In genomic region chr17:88636076-88636475, GRCm38 (mm10) we compare ENCODE assay signal across 26 mouse cellular contexts. TPM values are rescaled to one million over a fixed set of nuclear protein-coding genes. Genes with fewer than 3 reads are reported as not detected.
DNase-seq lines count a peak whose midpoint lies in the region; ATAC-seq lines count a peak whose summit lies in the region.
"Had no signal": no experiment of that assay in that cellular context is flagged by ENCODE, and none has a peak within 500 bp of the region (broad histone marks: within the 10 kb centered on the region; RNA-seq: fewer than 3 reads in every experiment).

No protein-coding gene starts in this region.

- H3K27ac ChIP-seq in forebrain, embryonic 11.5 days (ENCODE audit: low read depth, low read length) = no peak overlapping the region
- no peak overlapping the region for H3K27ac ChIP-seq in forebrain, embryonic 12.5 days
- no peak overlapping the region for H3K27ac ChIP-seq in midbrain, embryonic 11.5 days (ENCODE audit: low read depth, low read length)
- H3K27ac ChIP-seq in midbrain, embryonic 13.5 days = no peak overlapping the region
- peak overlapping the region; percentile 32 for H3K27ac ChIP-seq in brown adipose tissue, adult 24 weeks (replicated peaks; ENCODE audit: low read depth, low read length)
- H3K27ac ChIP-seq: embryonic facial prominence, embryonic 12.5 days; heart, adult 2 months; heart, embryonic 10.5 days; heart, embryonic 13.5 days; hindbrain, embryonic 14.5 days had no signal

- no peak for ATAC-seq in forebrain, embryonic 11.5 days (replicated peaks; ENCODE audit: low FRiP score)
- ATAC-seq in forebrain, embryonic 12.5 days (ENCODE audit: low FRiP score) = no peak
- no peak for ATAC-seq in midbrain, embryonic 11.5 days (ENCODE audit: low FRiP score)
- ATAC-seq in midbrain, embryonic 13.5 days = no peak
- ATAC-seq: forebrain, embryonic 14.5 days; forebrain, postnatal 0 days; hindbrain, postnatal 0 days; inflammation-experienced regulatory T-cells, adult 6 months; intestine, embryonic 16.5 days had no signal

- 87% methylated on average over 14 of the region's 14 CpGs for WGBS in forebrain, embryonic 11.5 days
- 87% methylated on average over 14 of the region's 14 CpGs for WGBS in forebrain, embryonic 12.5 days
- WGBS in midbrain, embryonic 11.5 days = 90% methylated on average over 14 of the region's 14 CpGs
- WGBS in midbrain, embryonic 13.5 days = 84% methylated on average over 14 of the region's 14 CpGs

- H3K4me1 ChIP-seq in forebrain, embryonic 11.5 days (replicated peaks; ENCODE audit: control insufficient read depth, insufficient read depth, low read length) = no peaks in the 10 kb centered on the region
- peaks cover 5% of the 10 kb centered on the region; the same call in 1 of the 2 replicates for H3K4me1 ChIP-seq in forebrain, embryonic 12.5 days
- H3K4me1 ChIP-seq in midbrain, embryonic 11.5 days (ENCODE audit: control insufficient read depth, insufficient read depth, low read length) = 0 out of 2 replicates have a peak, but pooled peaks cover 2% of the 10 kb centered on the region
- no peaks in the 10 kb centered on the region for H3K4me1 ChIP-seq in midbrain, embryonic 13.5 days (replicated peaks)
- H3K4me1 ChIP-seq in brown adipose tissue, adult 24 weeks (ENCODE audit: control insufficient read depth, insufficient read depth, insufficient read length, low read length) = peaks cover 3% of the 10 kb centered on the region; the same call in 1 of the 2 replicates

- no peak overlapping the region for H3K4me2 ChIP-seq in forebrain, embryonic 11.5 days (ENCODE audit: low read depth, low read length, severe bottlenecking)
- H3K4me2 ChIP-seq in forebrain, embryonic 12.5 days = no peak overlapping the region
- no peak overlapping the region for H3K4me2 ChIP-seq in midbrain, embryonic 11.5 days
- H3K4me2 ChIP-seq in midbrain, embryonic 13.5 days (replicated peaks) = no peak overlapping the region
- H3K4me2 ChIP-seq: embryonic facial prominence, embryonic 12.5 days; heart, embryonic 13.5 days; hindbrain, embryonic 14.5 days had no signal

- no peaks in the 10 kb centered on the region; the same call in 1 of the 2 replicates for H3K36me3 ChIP-seq in forebrain, embryonic 11.5 days (ENCODE audit: control insufficient read depth, insufficient read depth, low read length)
- H3K36me3 ChIP-seq in forebrain, embryonic 12.5 days (replicated peaks) = no peaks in the 10 kb centered on the region
- no peaks in the 10 kb centered on the region for H3K36me3 ChIP-seq in midbrain, embryonic 11.5 days (ENCODE audit: control insufficient read depth, insufficient read depth, low read length)
- H3K36me3 ChIP-seq in midbrain, embryonic 13.5 days = no peaks in the 10 kb centered on the region

- no peak overlapping the region for H3K9ac ChIP-seq in forebrain, embryonic 11.5 days (ENCODE audit: low read length)
- no peak overlapping the region for H3K9ac ChIP-seq in forebrain, embryonic 12.5 days
- no peak overlapping the region for H3K9ac ChIP-seq in midbrain, embryonic 11.5 days (ENCODE audit: low read length)
- no peak overlapping the region for H3K9ac ChIP-seq in midbrain, embryonic 13.5 days (replicated peaks)
- H3K9ac ChIP-seq: embryonic facial prominence, embryonic 12.5 days; forebrain, postnatal 0 days; heart, embryonic 13.5 days; hindbrain, embryonic 14.5 days had no signal

- peak; percentile 42 for DNase-seq in forebrain, embryonic 11.5 days (ENCODE audit: low spot score)
- peak; percentile 80 for DNase-seq in midbrain, embryonic 11.5 days (ENCODE audit: low spot score, missing footprints)
- DNase-seq in kidney, postnatal 36 days = no peak
- DNase-seq: B cell, adult 2 months; cerebellum, adult 11-12 months; cerebellum, adult 8-10 months; cerebellum, postnatal 36 days; forebrain, postnatal 0 days; gastrocnemius, postnatal 36 days; heart, adult 2 months; heart, postnatal 14 days; heart, postnatal 4 days had no signal

- H3K9me3 ChIP-seq in forebrain, embryonic 11.5 days (ENCODE audit: control insufficient read depth, low read length) = no peaks in the 10 kb centered on the region
- H3K9me3 ChIP-seq in forebrain, embryonic 12.5 days = no peaks in the 10 kb centered on the region
- H3K9me3 ChIP-seq in midbrain, embryonic 11.5 days (ENCODE audit: control insufficient read depth, low read length) = no peaks in the 10 kb centered on the region
- no peaks in the 10 kb centered on the region for H3K9me3 ChIP-seq in midbrain, embryonic 13.5 days
- H3K9me3 ChIP-seq: embryonic facial prominence, embryonic 12.5 days; heart, embryonic 10.5 days; heart, embryonic 13.5 days had no signal

- H3K4me3 ChIP-seq in forebrain, embryonic 11.5 days (ENCODE audit: low read depth, low read length) = no peak overlapping the region
- H3K4me3 ChIP-seq in forebrain, embryonic 12.5 days (replicated peaks) = no peak overlapping the region
- no peak overlapping the region for H3K4me3 ChIP-seq in midbrain, embryonic 11.5 days (ENCODE audit: low read depth, low read length)
- no peak overlapping the region for H3K4me3 ChIP-seq in midbrain, embryonic 13.5 days (replicated peaks)
- H3K4me3 ChIP-seq in brown adipose tissue, adult 24 weeks (ENCODE audit: insufficient read depth, low read depth, low read length) = no peak overlapping the region
- H3K4me3 ChIP-seq: embryonic facial prominence, embryonic 12.5 days; erythroblast, embryonic 14.5 days; heart, adult 2 months; heart, embryonic 10.5 days; heart, embryonic 13.5 days had no signal

- no peaks in the 10 kb centered on the region for H3K27me3 ChIP-seq in forebrain, embryonic 11.5 days (ENCODE audit: control insufficient read depth, insufficient read depth, low read length)
- H3K27me3 ChIP-seq in forebrain, embryonic 12.5 days = no peaks in the 10 kb centered on the region
- no peaks in the 10 kb centered on the region for H3K27me3 ChIP-seq in midbrain, embryonic 11.5 days (ENCODE audit: control insufficient read depth, insufficient read depth, low read length)
- H3K27me3 ChIP-seq in midbrain, embryonic 13.5 days = no peaks in the 10 kb centered on the region
- H3K27me3 ChIP-seq: CH12.LX; embryonic facial prominence, embryonic 12.5 days; heart, embryonic 13.5 days had no signal

RNA-seq across cellular contexts. Expression of gene Gtf2a1l, which starts 32.4 kb away (rescaled TPM):
- polyA plus RNA-seq in forebrain, embryonic 11.5 days (2014; fragmentation: Nextera tagmentation; extraction: Ambion mirVana) = 0.36 TPM in 1 of 2 replicates, not detected in the other
- not detected in 2 replicates for polyA plus RNA-seq in forebrain, embryonic 12.5 days (2016; fragmentation: Nextera tagmentation; extraction: Ambion mirVana)
- polyA plus RNA-seq in midbrain, embryonic 11.5 days (2014; fragmentation: Nextera tagmentation; extraction: Ambion mirVana) = 0.33 TPM in 1 of 2 replicates, not detected in the other
- 0.12 and 0.28 TPM in 2 replicates for polyA plus RNA-seq in midbrain, embryonic 13.5 days (2015; fragmentation: Nextera tagmentation; extraction: Ambion mirVana)
- polyA plus RNA-seq in brown adipose tissue, adult 24 weeks (2012; ENCODE audit: insufficient read depth, insufficient read length, missing spikeins) = not detected in 2 replicates
- polyA plus RNA-seq: adrenal gland, adult 2 months; erythroblast, embryonic 14.5 days; forebrain, embryonic 14.5 days; heart, embryonic 10.5 days; heart, embryonic 13.5 days had no signal

RNA-seq across cellular contexts. Expression of gene Ston1, which starts 38.6 kb away (rescaled TPM):
- 3.4 and 4.9 TPM in 2 replicates for polyA plus RNA-seq in forebrain, embryonic 11.5 days (2014; fragmentation: Nextera tagmentation; extraction: Ambion mirVana)
- 1.5 and 2.4 TPM in 2 replicates for polyA plus RNA-seq in forebrain, embryonic 12.5 days (2016; fragmentation: Nextera tagmentation; extraction: Ambion mirVana)
- polyA plus RNA-seq in midbrain, embryonic 11.5 days (2014; fragmentation: Nextera tagmentation; extraction: Ambion mirVana) = 2.7 and 2.9 TPM in 2 replicates
- polyA plus RNA-seq in midbrain, embryonic 13.5 days (2015; fragmentation: Nextera tagmentation; extraction: Ambion mirVana) = 0.89 and 1.7 TPM in 2 replicates
- polyA plus RNA-seq in brown adipose tissue, adult 24 weeks (2012; ENCODE audit: insufficient read depth, insufficient read length, missing spikeins) = 7.0 and 12.5 TPM in 2 replicates
- polyA plus RNA-seq: erythroblast, embryonic 14.5 days had no signal

Comparison
In these comparisons a context has a peak if more than half of its experiments do, and no peak if none do; other contexts are left out.
1. DNase-seq: peak in forebrain, embryonic 11.5 days (single experiment) and midbrain, embryonic 11.5 days (single experiment); none in kidney, postnatal 36 days (0 of 2).